Comparison of ENCODE assay signal across 11 mouse cellular contexts in the genomic region with DNA sequence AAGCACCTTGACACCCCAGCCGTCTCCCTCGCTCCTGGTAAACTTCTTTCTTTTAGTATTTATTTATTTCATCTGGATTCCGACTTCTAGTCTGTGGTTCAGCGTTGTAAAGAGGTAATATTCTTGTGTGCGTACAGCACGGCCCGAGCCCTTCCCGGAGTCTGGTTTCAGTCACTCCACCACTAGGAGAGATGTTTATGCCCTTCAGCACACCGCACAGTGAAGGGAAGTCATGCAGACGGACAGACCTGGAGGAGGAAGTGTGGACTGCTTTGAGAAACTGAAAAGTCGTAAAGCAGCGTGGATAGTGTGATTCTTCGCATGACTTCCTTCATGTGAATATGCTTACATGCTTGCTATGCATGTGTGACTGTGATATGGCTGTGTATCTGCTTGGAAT. TPM values are rescaled to one million over a fixed set of nuclear protein-coding genes. Genes with fewer than 3 reads are reported as not detected.
DNase-seq lines count a peak whose midpoint lies in the region; ATAC-seq lines count a peak whose summit lies in the region.
"Had no signal": no experiment of that assay in that cellular context is flagged by ENCODE, and none has a peak within 500 bp of the region (broad histone marks: within the 10 kb centered on the region; RNA-seq: fewer than 3 reads in every experiment).

No protein-coding gene starts in this region.

- 25% methylated on average over 13 of the region's 13 CpGs for WGBS in kidney, embryonic 15.5 days
- 40% methylated on average over 13 of the region's 13 CpGs for WGBS in limb, embryonic 13.5 days

- no peaks in the 10 kb centered on the region for H3K9me3 ChIP-seq in kidney, embryonic 15.5 days (replicated peaks)
- no peaks in the 10 kb centered on the region for H3K9me3 ChIP-seq in limb, embryonic 13.5 days
- H3K9me3 ChIP-seq: embryonic facial prominence, embryonic 15.5 days had no signal

- peak overlapping the region; percentile 2; the same call in 1 of the 2 replicates for H3K27ac ChIP-seq in kidney, embryonic 15.5 days
- H3K27ac ChIP-seq in limb, embryonic 13.5 days: no peak overlapping the region
- H3K27ac ChIP-seq: embryonic facial prominence, embryonic 15.5 days had no signal

- no peaks in the 10 kb centered on the region for H3K36me3 ChIP-seq in kidney, embryonic 15.5 days
- no peaks in the 10 kb centered on the region for H3K36me3 ChIP-seq in limb, embryonic 13.5 days
- H3K36me3 ChIP-seq: embryonic facial prominence, embryonic 15.5 days had no signal

- no peaks in the 10 kb centered on the region for H3K27me3 ChIP-seq in kidney, embryonic 15.5 days
- no peaks in the 10 kb centered on the region for H3K27me3 ChIP-seq in limb, embryonic 13.5 days
- H3K27me3 ChIP-seq: embryonic facial prominence, embryonic 15.5 days had no signal

- peak; percentile 59; the same call in 1 of the 2 replicates for ATAC-seq in kidney, embryonic 15.5 days (replicated peaks; ENCODE audit: low FRiP score)
- no peak for ATAC-seq in limb, embryonic 13.5 days (ENCODE audit: low FRiP score, low read depth)
- no peak for ATAC-seq in erythroblast, adult 5-6 weeks (replicated peaks; ENCODE audit: low FRiP score, poor library complexity, severe bottlenecking)

- no peak overlapping the region for H3K4me3 ChIP-seq in kidney, embryonic 15.5 days (replicated peaks)
- H3K4me3 ChIP-seq in limb, embryonic 13.5 days: no peak overlapping the region
- H3K4me3 ChIP-seq: embryonic facial prominence, embryonic 15.5 days had no signal

- H3K4me1 ChIP-seq in kidney, embryonic 15.5 days: peaks cover 52% of the 10 kb centered on the region
- peaks cover 49% of the 10 kb centered on the region for H3K4me1 ChIP-seq in limb, embryonic 13.5 days

- H3K4me2 ChIP-seq in kidney, embryonic 15.5 days: peak overlapping the region; percentile 24
- peak overlapping the region; percentile 14; the same call in 1 of the 2 replicates for H3K4me2 ChIP-seq in limb, embryonic 13.5 days (replicated peaks)
- H3K4me2 ChIP-seq: embryonic facial prominence, embryonic 15.5 days had no signal

- 0 out of 2 replicates have a peak overlapping the region, but pooled peaks have one; percentile 2 for H3K9ac ChIP-seq in kidney, embryonic 15.5 days
- H3K9ac ChIP-seq in limb, embryonic 13.5 days: no peak overlapping the region
- H3K9ac ChIP-seq: embryonic facial prominence, embryonic 15.5 days had no signal

- no peak for DNase-seq in kidney, postnatal 25 days
- DNase-seq in B cell, adult 2 months: peak; percentile 58 to 65
- peak; percentile 34 for DNase-seq in ZHBTc4 (ENCODE audit: low read depth, low spot score)
- no peak for DNase-seq in urinary bladder, postnatal 10 days (ENCODE audit: low spot score)
- DNase-seq in frontal cortex, postnatal 14 days (ENCODE audit: low spot score in 2 of 2): no peak
- DNase-seq: adrenal gland, postnatal 14 days; cerebellum, adult 2 months had no signal

RNA-seq across cellular contexts. Expression of a gene that starts 40.7 kb away (rescaled TPM):
- 9.4 TPM in 2 replicates for polyA plus RNA-seq in kidney, embryonic 15.5 days (2015; fragmentation: Nextera tagmentation; extraction: Ambion mirVana)
- polyA plus RNA-seq in limb, embryonic 13.5 days (2015; fragmentation: Nextera tagmentation; extraction: Ambion mirVana): 7.4 and 8.6 TPM in 2 replicates
- total RNA-seq in erythroblast, adult 5-6 weeks (2015; ENCODE audit: low replicate concordance): 5.0 and 5.8 TPM in 2 replicates
- total RNA-seq in erythroblast, adult 5-6 weeks (2017; ENCODE audit: low replicate concordance): 6.5 and 17.1 TPM in 2 replicates

Comparison
In these comparisons a context has a peak if more than half of its experiments do, and no peak if none do; other contexts are left out.
1. DNase-seq: peak in B cell, adult 2 months (2 of 2) and ZHBTc4 (single experiment); none in kidney, postnatal 25 days (0 of 2), urinary bladder, postnatal 10 days (single experiment) and frontal cortex, postnatal 14 days (0 of 2).